11 mouse cellular contexts compared by ENCODE assay signal in the genomic region with DNA sequence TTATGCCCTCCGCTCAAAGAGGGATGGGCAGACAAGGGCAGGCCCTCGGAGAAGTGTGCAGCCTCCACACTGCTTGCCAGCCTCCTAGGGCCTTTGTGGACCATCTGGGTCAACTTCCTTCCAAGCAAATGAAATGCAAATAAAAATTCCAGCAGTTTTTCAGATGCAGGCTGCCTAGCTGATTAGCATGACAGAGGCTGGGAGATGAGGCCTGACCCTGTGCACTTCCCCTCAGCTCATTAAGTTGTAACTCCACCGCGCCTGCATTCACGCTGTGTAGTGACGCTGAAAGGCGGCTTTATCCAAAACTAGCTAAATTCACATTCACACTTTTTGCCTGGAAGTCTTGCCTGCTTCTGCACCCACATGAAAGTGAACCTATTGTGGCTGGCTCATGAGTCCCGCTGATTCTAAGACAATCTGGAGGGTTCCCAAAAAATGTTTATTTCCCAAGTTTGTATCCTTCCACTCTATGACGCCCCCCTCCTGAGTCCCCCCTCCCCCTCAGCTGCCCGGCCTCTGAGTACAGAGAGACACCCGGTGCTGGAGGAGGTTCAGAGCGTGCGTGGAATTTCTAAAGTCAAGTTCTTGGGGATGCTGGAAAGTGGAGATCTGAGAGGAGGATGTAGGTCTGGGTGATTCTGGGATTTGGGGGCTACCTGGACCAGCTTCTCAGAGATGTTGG. TPM values are rescaled to one million over a fixed set of nuclear protein-coding genes. Genes with fewer than 3 reads are reported as not detected.
A peak's percentile ranks its signal among the peaks of the same experiment; 100 is the strongest.
DNase-seq lines count a peak whose midpoint lies in the region; ATAC-seq lines count a peak whose summit lies in the region.
"Had no signal": no experiment of that assay in that cellular context is flagged by ENCODE, and none has a peak within 500 bp of the region (broad histone marks: within the 10 kb centered on the region; RNA-seq: fewer than 3 reads in every experiment).

No protein-coding gene starts in this region.

- H3K4me2 ChIP-seq in forebrain, embryonic 16.5 days (ENCODE audit: low read length): no peak overlapping the region; the same call in 1 of the 2 replicates
- H3K4me2 ChIP-seq in midbrain, embryonic 11.5 days: peak overlapping the region; percentile 32
- H3K4me2 ChIP-seq: lung, embryonic 15.5 days had no signal

- no peak for ATAC-seq in cerebellum, adult (ENCODE audit: insufficient number of reproducible peaks, low FRiP score, low TSS enrichment)
- peak; percentile 96 for ATAC-seq in forebrain, embryonic 16.5 days
- ATAC-seq in midbrain, embryonic 11.5 days (ENCODE audit: low FRiP score): peak; percentile 95
- ATAC-seq in inflammation-experienced regulatory T-cells, adult 6 months: no peak

- H3K9me3 ChIP-seq in forebrain, embryonic 16.5 days (ENCODE audit: control insufficient read depth, low read length): 0 out of 2 replicates have a peak, but pooled peaks cover 2% of the 10 kb centered on the region
- H3K9me3 ChIP-seq in midbrain, embryonic 11.5 days (ENCODE audit: control insufficient read depth, low read length): no peaks in the 10 kb centered on the region
- H3K9me3 ChIP-seq: lung, embryonic 15.5 days had no signal

- peak; percentile 4 for DNase-seq in cerebellum, adult 9-11 months
- peak; percentile 84 for DNase-seq in Muller cell, postnatal 12 days (ENCODE audit: inconsistent ontology term)
- peak; percentile 93 for DNase-seq in midbrain, embryonic 11.5 days (ENCODE audit: low spot score, missing footprints)
- no peak for DNase-seq in adrenal gland, adult 2 months
- no peak for DNase-seq in thymus, postnatal 14 days
- DNase-seq: heart, adult 2 months had no signal

- peaks cover 18% of the 10 kb centered on the region for H3K4me1 ChIP-seq in forebrain, embryonic 16.5 days (replicated peaks; ENCODE audit: control insufficient read depth, insufficient read depth, low read length)
- peaks cover 20% of the 10 kb centered on the region for H3K4me1 ChIP-seq in midbrain, embryonic 11.5 days (ENCODE audit: control insufficient read depth, insufficient read depth, low read length)
- H3K4me1 ChIP-seq: lung, embryonic 15.5 days had no signal

- WGBS in forebrain, embryonic 16.5 days: under 1% methylated on average over 13 of the region's 13 CpGs
- 2% methylated on average over 13 of the region's 13 CpGs for WGBS in midbrain, embryonic 11.5 days

- no peak overlapping the region for H3K27ac ChIP-seq in forebrain, embryonic 16.5 days (ENCODE audit: low read length)
- no peak overlapping the region; the same call in 1 of the 2 replicates for H3K27ac ChIP-seq in midbrain, embryonic 11.5 days (ENCODE audit: low read depth, low read length)
- H3K27ac ChIP-seq: heart, adult 2 months; lung, embryonic 15.5 days had no signal

- no peak overlapping the region for H3K9ac ChIP-seq in forebrain, embryonic 16.5 days (replicated peaks; ENCODE audit: low read depth, low read length)
- H3K9ac ChIP-seq in midbrain, embryonic 11.5 days (ENCODE audit: low read length): no peak overlapping the region
- H3K9ac ChIP-seq: lung, embryonic 15.5 days had no signal

- no peaks in the 10 kb centered on the region for H3K36me3 ChIP-seq in forebrain, embryonic 16.5 days (ENCODE audit: control insufficient read depth, insufficient read depth)
- H3K36me3 ChIP-seq in midbrain, embryonic 11.5 days (ENCODE audit: control insufficient read depth, insufficient read depth, low read length): no peaks in the 10 kb centered on the region
- H3K36me3 ChIP-seq: lung, embryonic 15.5 days had no signal

- peaks cover 55% of the 10 kb centered on the region for H3K27me3 ChIP-seq in forebrain, embryonic 16.5 days (replicated peaks; ENCODE audit: control insufficient read depth, insufficient read depth, low read length)
- H3K27me3 ChIP-seq in midbrain, embryonic 11.5 days (ENCODE audit: control insufficient read depth, insufficient read depth, low read length): peaks cover 37% of the 10 kb centered on the region
- H3K27me3 ChIP-seq: lung, embryonic 15.5 days had no signal

- H3K4me3 ChIP-seq in forebrain, embryonic 16.5 days (replicated peaks; ENCODE audit: low read length): no peak overlapping the region
- H3K4me3 ChIP-seq in midbrain, embryonic 11.5 days (ENCODE audit: low read depth, low read length): no peak overlapping the region
- H3K4me3 ChIP-seq: heart, adult 2 months; lung, embryonic 15.5 days had no signal

RNA-seq across cellular contexts. Expression of a gene that starts 32.9 kb away (rescaled TPM):
- 1.5 and 1.9 TPM in 2 replicates for polyA plus RNA-seq in forebrain, embryonic 16.5 days (2015; fragmentation: Nextera tagmentation; extraction: Ambion mirVana)
- 14.6 and 19.0 TPM in 2 replicates for polyA plus RNA-seq in midbrain, embryonic 11.5 days (2014; fragmentation: Nextera tagmentation; extraction: Ambion mirVana)
- not detected for total RNA-seq in adrenal gland, adult 2 months (2021)
- not detected in 2 replicates for polyA plus RNA-seq in adrenal gland, adult 2 months (2012; rRNA removed)
- polyA plus RNA-seq in inflammation-experienced regulatory T-cells, adult 6 months (2017; shearing (Covaris generic)): not detected
- total RNA-seq: common myeloid progenitor, adult 5-6 weeks; heart, adult 2 months had no signal
- polyA plus RNA-seq: heart, adult 2 months; lung, embryonic 15.5 days had no signal

Comparison
In these comparisons a context has a peak if more than half of its experiments do, and no peak if none do; other contexts are left out.
1. DNase-seq: peak in cerebellum, adult 9-11 months (single experiment), Muller cell, postnatal 12 days (single experiment) and midbrain, embryonic 11.5 days (single experiment); none in adrenal gland, adult 2 months (single experiment) and thymus, postnatal 14 days (single experiment).
2. ATAC-seq: peak in forebrain, embryonic 16.5 days (single experiment) and midbrain, embryonic 11.5 days (single experiment); none in cerebellum, adult (single experiment) and inflammation-experienced regulatory T-cells, adult 6 months (single experiment).